Mouse (Mus musculus) cerebellum, postnatal 25 days (tissue): ENCODE data around the gene Gm3238.
A peak's percentile ranks its signal among the peaks of the same experiment; 100 is the strongest.

Experiments
- DNase-seq, 2 experiments: peaks; one replicate each; pipeline ENCODE4 v3.0.0; 2021; ENCODE audit warnings: mixed read lengths in 2 of 2

Gene Gm3238

DNA sequence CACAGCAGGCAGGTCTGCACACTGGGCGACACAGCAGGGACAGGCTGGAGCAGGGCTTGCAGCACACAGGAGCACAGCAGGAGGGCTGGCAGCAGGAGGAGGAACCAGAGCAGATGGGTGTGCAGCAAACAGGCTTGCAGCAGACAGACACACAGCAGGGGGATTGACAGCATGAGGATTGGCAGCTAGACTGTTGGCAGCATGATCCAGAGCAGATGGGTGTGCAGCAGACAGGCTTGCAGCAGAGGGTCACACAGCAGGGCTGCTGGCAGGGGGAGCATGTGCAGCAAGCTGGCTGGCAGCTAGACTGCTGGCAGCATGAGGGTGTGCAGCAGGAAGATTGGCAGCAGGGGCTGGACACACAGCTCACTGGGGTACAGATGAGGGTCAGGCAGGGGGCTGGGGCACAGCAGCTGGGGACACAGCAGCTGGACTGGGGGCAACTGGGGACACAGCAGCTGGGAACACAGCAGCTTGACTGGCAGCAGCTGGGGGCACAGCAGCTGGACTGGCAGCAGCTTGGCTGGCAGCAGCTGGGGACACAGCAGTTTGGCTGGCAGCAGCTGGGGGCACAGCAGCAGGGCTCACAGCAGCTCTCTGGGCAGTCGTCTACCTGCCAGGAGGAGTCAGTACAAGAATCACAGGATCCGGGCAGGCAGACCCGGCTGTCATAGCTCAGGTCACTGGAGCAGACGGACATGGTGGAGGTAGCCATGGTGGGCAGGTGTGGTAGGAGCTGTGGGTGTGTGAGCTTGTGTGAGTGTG, 29.0 kb downstream of the Gm3238 start, which contains the start of gene Gm18596:
Gm18596 (minus strand) TSS at position 715 of the 765 bp plus-strand sequence.
- DNase-seq, result peak; percentile 10 to 28

- no peak for DNase-seq
Observed at GRCm38 (mm10) chr10:77738929-77739328, 32.2 kb downstream of the Gm3238 start.

- no peak for DNase-seq
Observed at GRCm38 (mm10) chr10:77735928-77736327, 35.2 kb downstream of the Gm3238 start.

DNA sequence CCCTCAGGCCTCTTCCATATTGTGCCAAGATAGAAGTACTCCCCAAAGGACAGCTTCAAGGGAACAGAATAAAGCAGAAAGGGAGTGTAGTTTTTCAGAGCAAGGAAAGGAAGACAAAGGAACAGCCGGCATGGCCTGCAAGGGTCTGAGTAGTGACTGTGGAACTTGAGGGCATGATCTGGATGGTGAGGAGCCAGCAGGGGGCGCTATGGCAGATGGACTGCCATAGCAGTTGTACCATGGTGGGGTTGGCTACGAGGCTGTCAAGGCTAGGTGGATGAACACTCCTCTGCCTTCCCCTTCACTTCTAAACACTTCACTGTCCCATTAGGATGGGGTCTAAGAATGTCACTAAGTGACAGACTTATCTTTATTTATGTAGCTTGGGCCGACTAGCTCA, 41.9 kb downstream of the Gm3238 start:
- peak in 1 of 2 experiments; percentile 7 for DNase-seq

DNA sequence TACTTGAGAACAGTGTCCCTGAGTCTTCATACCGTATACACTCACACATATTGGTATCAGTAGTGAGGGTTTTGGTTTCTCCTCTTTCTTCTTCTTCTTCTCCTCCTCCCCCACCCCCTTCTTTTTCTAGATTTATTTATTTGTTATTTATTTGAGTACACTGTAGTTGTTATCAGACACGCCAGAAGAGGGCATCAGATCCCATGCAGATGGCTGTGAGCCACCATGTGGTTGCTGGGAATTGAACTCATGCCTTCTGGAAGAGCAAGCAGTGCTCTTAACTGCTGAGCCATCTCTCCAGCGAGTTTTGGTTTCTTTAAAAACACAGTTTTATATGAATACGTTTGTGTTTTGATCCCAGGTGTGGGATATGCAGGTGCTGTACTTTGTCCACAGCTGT, 42.8 kb downstream of the Gm3238 start:
- no peak for DNase-seq

DNA sequence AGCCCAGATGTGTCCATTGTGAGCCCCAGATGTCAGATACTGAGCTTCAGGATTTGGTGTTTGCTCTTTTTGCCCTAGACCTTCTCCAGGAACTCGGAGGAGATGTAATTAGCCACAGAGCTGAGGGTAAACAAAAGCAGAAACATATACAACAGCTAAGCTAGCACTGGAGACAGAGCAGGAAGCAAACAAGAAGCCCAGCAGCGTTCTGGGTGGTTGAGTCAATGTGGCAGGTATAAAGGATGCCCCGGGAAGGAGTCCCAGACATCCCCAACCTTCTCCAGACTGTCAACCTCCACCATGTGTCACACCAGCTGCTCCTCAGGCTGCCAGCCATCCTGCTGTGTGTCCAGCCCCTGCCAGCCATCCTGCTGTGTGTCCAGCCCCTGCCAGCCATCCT, 44.9 kb downstream of the Gm3238 start, which contains the start of gene Gm10100:
Gm10100 (plus strand) TSS at position 301 of the 400 bp plus-strand sequence.
- DNase-seq, result peak in 1 of 2 experiments; percentile 10

- no peak for DNase-seq
Observed at GRCm38 (mm10) chr10:77724855-77725254, 46.3 kb downstream of the Gm3238 start.
